Mouse (Mus musculus) liver (tissue): ENCODE measurements around the gene Wdr73.
A peak's percentile ranks its signal among the peaks of the same experiment; 100 is the strongest.

Experiments used
- DNase-seq: peaks from one replicate; pipeline ENCODE4 v3.0.0-alpha.2; 2020; ENCODE audit warnings: mixed read lengths

Gene Wdr73

DNA sequence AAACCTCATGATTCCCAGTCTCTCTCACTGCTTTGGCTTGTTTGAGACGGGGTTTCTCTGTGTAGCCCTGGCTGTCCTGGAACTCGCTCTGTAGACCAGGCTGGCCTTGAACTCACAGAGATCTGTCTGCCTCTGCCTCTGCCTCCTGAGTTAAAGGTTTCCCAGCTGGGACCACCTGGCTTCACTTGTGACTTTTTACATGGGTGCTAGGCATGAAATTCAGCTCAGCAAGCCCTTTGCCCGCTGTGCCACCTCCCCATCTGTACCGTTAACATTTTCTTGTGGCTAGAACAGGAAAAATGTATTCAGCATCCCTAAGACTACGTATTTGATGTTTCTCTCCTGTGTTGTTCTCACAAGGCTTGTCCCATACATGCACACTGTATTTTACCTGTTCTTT is 50.5 kb downstream of the Wdr73 start:
- no peak for DNase-seq

DNA sequence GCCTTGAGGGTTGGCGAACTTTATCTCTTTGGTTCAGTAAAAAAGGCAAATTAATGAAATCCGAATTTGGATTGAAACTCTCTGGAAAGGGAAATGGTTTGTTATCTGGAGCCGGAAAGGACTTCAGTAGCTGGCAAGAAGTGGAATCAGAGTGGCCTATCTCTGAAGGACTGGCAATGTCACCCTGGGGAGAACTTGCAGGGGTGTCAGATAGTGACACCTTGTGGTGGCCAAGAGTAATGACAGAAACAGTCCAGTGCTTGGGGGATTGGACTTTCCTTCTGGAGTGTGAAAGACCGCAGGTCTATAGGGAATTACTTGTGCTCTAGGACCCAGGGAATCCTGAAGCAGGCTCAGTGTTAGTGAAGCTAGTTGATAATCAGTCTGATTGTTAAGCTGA is 51.4 kb downstream of the Wdr73 start:
- peak; percentile 44 for DNase-seq

DNA sequence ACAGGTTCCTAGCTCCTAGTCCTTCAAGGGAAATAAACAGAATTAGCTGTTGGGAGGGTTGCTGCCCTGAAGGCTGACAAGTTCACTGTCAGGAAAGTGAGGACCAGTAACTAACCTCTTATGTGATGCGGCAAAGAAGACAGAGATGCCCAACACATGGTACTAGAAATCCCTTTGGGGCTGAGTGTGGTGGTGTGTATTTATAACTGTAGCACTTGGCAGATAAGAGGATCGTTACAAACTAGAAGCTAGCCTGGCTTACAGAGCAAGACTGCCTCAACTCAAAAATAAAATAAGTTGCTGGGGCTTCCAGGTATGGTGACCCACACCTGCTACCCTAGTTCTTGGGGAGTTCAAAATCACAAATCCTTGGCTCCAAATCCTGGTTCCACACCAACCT is 51.8 kb downstream of the Wdr73 start:
- DNase-seq: no peak

DNA sequence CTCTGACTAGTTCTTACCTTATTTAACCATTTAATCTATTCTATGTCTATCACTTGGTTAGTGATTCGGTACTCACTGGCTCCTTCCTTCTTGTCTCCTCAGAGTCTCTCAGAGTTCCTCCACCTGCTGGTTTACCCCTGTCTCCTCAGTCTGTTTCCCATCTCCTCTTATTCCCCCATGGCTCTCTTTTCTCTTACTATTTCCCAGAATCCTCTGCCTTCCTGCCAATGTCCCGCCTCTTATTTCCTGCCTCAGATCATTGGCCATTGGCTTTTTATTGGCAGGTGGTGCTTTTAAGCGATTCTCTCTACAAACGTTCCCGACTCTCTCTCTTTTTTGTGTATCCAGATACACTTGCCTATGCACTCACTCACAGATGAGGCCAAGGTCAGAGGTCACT is 54.4 kb downstream of the Wdr73 start:
- no peak for DNase-seq

DNA sequence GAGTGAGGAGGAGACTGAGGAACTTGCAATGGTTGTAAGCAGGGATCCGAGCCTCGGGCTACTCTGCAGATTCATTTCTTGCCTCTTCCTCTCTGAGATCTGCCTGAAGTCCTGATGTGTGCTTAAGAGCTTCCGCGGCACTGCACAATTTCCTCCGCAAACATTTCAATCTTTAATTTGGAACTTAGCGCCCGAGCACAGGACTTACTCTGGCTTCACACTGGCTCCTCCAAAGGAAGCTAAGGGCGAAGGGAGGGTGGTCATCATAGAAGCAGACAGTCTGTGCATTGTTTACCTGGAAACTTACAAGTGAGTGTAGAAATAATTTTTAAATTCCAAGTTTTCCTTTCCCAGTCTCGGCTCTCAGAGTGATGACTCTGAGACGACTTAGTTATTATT is 54.8 kb downstream of the Wdr73 start:
- DNase-seq: no peak

DNA sequence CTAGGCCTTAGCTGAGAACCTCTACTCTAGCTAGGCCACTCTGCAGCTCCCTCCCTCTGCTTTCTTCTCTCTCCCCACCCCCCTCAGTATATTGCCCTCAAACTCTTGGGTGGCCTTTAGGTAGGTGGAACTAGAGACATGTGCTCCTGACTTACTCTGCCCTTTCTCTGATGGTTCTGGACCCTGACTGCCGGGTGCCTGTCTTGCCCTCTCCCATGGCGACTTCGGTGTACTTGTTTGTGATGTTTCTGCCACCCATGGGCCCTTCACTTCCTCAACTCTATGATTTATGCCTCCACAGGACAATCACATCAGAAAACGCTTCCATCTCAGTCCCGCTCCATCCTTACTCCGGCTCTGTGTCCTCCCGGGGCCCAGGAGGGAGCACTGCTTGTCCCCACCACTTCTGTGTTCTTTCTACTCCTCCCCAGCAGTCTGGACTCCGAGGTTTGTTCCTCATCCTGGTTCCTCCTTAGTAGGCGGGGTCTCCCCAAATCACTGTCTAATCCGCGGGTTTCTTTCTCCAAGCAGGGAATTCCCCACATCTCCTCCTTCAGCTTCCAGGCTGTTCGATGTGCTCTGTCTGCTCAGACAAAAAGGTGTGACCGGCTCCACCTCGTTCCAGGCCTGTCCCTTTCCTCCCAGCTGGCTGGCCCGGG is 55.3 kb downstream of the Wdr73 start:
- no peak for DNase-seq

DNA sequence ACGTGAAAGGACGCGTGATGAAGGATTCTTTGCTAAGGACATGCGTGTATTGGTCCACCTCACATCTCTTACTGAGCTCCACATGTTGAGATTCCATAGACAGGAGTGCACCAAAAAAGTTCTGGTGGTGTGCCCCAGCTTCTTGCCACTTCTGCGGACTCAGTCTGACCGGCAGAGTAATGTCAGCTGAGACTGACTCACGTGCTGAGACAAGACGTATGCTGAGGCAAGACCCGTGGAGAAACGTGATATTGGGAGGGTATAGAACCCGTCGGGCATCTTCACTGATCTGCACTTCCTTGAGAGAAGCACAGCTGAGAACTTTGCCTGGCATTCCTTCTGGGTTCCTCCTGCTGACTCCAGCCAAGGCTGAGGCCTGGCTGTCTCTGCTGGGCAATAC is 56.4 kb downstream of the Wdr73 start:
- no peak for DNase-seq

DNA sequence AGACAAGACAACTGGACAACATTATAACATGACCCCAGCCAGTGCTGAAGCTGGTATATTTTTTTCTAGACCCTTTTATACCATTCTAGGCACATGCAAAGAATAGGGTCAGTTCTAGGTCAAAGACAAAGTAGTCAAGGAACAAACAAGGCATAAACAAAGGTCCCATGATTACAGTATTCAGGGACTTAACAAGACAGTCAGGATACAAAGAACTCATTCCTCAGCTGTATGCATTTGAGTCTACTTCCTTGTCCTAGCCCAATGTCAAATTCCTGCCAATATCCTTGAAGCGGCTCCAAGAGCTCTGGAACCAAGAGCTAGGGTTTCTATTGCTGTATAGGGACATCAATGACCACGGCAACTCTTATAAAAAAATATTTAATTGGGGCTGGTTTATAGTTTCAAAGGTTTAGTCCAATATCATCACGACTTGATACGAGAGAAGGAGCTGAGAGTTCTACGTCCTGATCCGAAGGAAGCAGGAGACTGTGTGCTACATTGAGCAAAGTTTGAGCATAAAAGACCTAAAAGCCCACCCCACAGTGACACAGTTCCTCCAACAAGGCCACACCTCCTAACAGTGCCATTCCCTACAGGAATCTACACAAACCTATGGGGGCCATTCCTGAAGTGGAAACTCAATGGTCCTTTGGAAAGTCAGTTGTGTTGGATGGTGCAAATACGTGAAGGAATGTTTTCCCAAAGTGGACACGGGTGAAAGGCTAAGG is 57.0 kb downstream of the Wdr73 start:
- DNase-seq: no peak

DNA sequence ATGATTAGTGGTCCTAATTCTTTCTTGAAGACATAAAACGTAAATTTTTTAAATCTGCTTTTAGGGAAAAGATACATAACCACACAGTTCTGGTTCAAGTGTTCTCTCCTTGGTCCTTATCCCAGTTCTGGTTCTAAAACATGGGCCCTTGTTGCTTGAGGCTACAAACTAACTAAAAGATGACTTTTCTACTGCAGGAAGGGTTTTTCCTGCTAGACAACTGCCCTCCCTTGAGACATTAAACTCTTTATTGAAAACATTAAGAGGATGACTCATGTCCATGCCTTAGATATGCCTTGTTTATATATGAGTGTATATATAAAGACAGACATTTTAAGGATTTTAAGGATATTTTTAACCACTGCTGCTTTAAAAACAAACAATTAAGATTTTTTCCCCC is 57.9 kb downstream of the Wdr73 start:
- no peak for DNase-seq

DNA sequence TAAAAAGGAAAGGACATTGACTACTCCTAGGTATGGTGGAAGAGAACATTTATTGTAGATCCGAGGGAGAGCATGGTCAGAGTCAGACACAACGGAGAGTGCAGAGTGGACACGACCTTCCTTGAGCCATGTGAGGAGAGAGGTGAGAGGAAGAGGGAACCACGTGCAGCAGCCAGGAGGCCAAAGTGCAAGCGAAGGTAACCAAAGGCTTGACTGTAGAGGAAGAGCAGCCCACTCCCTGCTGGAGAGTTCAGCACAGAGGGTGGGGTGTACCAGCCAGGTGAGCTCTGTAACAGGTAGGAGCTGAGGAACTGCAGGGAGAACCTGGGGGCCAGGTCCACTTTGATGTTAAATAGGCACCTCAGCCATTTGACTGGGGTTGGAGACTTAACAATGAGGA is 58.9 kb downstream of the Wdr73 start:
- no peak for DNase-seq

DNA sequence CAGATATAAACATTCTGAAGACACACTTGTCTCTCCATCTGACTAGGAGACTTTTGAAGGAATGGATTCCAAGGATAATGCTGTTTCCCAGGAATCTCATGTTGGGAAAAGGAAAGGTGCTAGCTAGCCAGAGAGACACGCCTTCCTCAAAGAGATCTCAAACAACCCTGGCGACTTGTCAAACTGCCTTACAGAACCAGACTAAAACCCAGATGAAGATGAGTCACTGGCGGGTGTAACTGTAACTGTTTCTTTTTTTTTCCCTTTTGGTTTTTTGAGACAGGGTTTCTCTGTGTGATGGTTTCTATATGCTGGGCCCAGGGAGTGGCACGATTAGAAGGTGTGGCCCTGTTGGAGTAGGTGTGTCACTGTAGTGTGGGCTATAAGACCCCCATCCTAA is 60.1 kb downstream of the Wdr73 start:
- no peak for DNase-seq
